Mouse (Mus musculus): ENCODE measurements at regions not wholly inside any gene's neighbourhood (a gene's known extent, or its start where the extent isn't known, plus 50 kb on each side); places are given as distances from the start of the nearest gene placed in this dataset.
"Not testable (repeated sequence)": the region's sequence is repeated elsewhere in the genome, so short reads cannot be mapped to it uniquely, and the experiment has no call there.

DNA sequence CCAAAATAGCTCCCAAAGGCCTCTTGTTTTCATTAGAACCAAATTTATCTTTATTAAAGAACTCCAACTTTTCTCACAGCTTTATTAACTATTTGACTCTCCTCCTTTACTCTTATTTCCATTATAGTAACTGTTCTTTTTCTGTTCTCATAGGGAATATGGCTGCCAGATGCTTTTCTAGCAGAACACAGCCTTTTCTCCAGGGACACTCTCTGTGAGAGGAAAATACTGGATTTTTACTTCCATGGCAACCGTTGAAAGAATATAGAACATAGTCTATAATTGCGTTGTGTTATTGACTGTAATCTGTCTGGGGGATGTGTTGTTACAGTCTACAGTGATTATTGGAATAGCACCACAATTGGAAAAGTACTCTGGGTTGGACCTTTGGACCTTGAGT is 87.1 kb upstream of the Gm5148 start:
- DNase-seq (no peak), ATAC-seq (ENCODE audit: insufficient read depth) (no peak)
- Histone ChIP-seq H3K9me3 (ENCODE audit: low read depth, low read length) (no peaks in the 10 kb centered on the region; the same call in 1 of the 2 replicates), H3K9ac (no peak overlapping the region), H3K27ac (ENCODE audit: low read depth) (no peak overlapping the region), H3K4me2 (no peak overlapping the region), H3K27me3 (ENCODE audit: insufficient read depth, low read length) (no peaks in the 10 kb centered on the region), H3K36me3 (ENCODE audit: insufficient read depth) (no peaks in the 10 kb centered on the region), H3K4me1 (ENCODE audit: insufficient read depth) (no peaks in the 10 kb centered on the region), H3K4me3 (ENCODE audit: low read depth, low read length) (no peak overlapping the region)
- WGBS, result 87% methylated on average over 2 of the region's 2 CpGs
- TF ChIP-seq CTCF (IDR thresholded peaks at IDR 0.05; ENCODE audit: low read depth), result no peak

GRCm38 (mm10) chr3:37810763-37811162 is 86.5 kb upstream of the Gm5148 start:
- ATAC-seq (ENCODE audit: insufficient read depth) (no peak), DNase-seq (no peak)
- Histone ChIP-seq H3K27ac (ENCODE audit: low read depth) (no peak overlapping the region), H3K4me3 (ENCODE audit: low read depth, low read length) (no peak overlapping the region), H3K36me3 (ENCODE audit: insufficient read depth) (no peaks in the 10 kb centered on the region), H3K9me3 (ENCODE audit: low read depth, low read length) (no peaks in the 10 kb centered on the region; the same call in 1 of the 2 replicates), H3K4me1 (ENCODE audit: insufficient read depth) (no peaks in the 10 kb centered on the region), H3K4me2 (no peak overlapping the region), H3K9ac (no peak overlapping the region), H3K27me3 (ENCODE audit: insufficient read depth, low read length) (no peaks in the 10 kb centered on the region)
- TF ChIP-seq CTCF (IDR thresholded peaks at IDR 0.05; ENCODE audit: low read depth), result no peak
- 85% methylated on average over 2 of the region's 2 CpGs for WGBS

- Histone ChIP-seq H3K27ac (ENCODE audit: low read depth) (no peak overlapping the region), H3K4me1 (ENCODE audit: insufficient read depth) (no peaks in the 10 kb centered on the region), H3K9ac (no peak overlapping the region), H3K27me3 (ENCODE audit: insufficient read depth, low read length) (no peaks in the 10 kb centered on the region), H3K9me3 (ENCODE audit: low read depth, low read length) (no peaks in the 10 kb centered on the region; the same call in 1 of the 2 replicates), H3K4me2 (no peak overlapping the region), H3K36me3 (ENCODE audit: insufficient read depth) (no peaks in the 10 kb centered on the region), H3K4me3 (ENCODE audit: low read depth, low read length) (no peak overlapping the region)
- ATAC-seq (ENCODE audit: insufficient read depth), result peak; percentile 28; the same call in 1 of the 2 replicates
- TF ChIP-seq CTCF (IDR thresholded peaks at IDR 0.05; ENCODE audit: low read depth), result no peak
- DNase-seq, result peak; percentile 30
- WGBS, result 36% methylated on average over 6 of the region's 6 CpGs
These were observed 81.5 kb upstream of the Gm5148 start for GRCm38 (mm10) chr3:37805805-37806148.

GRCm38 (mm10) chr3:37804941-37805804 is 80.9 kb upstream of the Gm5148 start:
- no peaks in the 10 kb centered on the region for H3K36me3 ChIP-seq (ENCODE audit: insufficient read depth)
- H3K27ac ChIP-seq (ENCODE audit: low read depth), result no peak overlapping the region
- H3K4me2 ChIP-seq, result no peak overlapping the region
- H3K9ac ChIP-seq, result no peak overlapping the region
- no peaks in the 10 kb centered on the region for H3K27me3 ChIP-seq (ENCODE audit: insufficient read depth, low read length)
- DNase-seq (no peak), ATAC-seq (ENCODE audit: insufficient read depth) (no peak)
- no peaks in the 10 kb centered on the region for H3K4me1 ChIP-seq (ENCODE audit: insufficient read depth)
- TF ChIP-seq CTCF (IDR thresholded peaks at IDR 0.05; ENCODE audit: low read depth), result no peak
- no peaks in the 10 kb centered on the region; the same call in 1 of the 2 replicates for H3K9me3 ChIP-seq (ENCODE audit: low read depth, low read length)
- H3K4me3 ChIP-seq (ENCODE audit: low read depth, low read length), result no peak overlapping the region
- 82% methylated on average over 9 of the region's 9 CpGs for WGBS

DNA sequence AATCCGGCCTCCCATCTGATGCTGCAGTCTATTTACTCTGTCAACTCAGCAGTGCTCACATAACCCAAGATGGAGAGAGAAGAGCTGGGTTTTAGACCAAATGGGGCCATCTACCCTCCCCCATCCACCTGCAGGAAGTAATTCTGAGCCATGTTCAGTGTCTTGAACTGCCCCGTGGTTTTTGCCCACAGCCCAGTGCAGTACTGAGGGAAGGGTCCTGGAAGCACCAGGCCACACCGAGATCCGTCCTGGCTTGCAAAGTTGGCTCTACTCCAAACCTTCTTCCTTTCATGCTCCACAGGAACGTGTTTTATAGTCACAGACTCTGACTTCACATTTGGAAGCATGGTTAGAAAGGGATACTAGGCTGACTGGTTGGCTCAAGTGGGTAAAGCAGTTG is 80.0 kb upstream of the Gm5148 start:
- Histone ChIP-seq H3K27me3 (ENCODE audit: insufficient read depth, low read length) (no peaks in the 10 kb centered on the region), H3K9me3 (ENCODE audit: low read depth, low read length) (no peaks in the 10 kb centered on the region), H3K4me2 (no peak overlapping the region), H3K4me1 (ENCODE audit: insufficient read depth) (no peaks in the 10 kb centered on the region), H3K4me3 (ENCODE audit: low read depth, low read length) (no peak overlapping the region), H3K9ac (no peak overlapping the region), H3K36me3 (ENCODE audit: insufficient read depth) (no peaks in the 10 kb centered on the region), H3K27ac (ENCODE audit: low read depth) (no peak overlapping the region)
- ATAC-seq (ENCODE audit: insufficient read depth) (no peak), DNase-seq (peak; percentile 54)
- TF ChIP-seq CTCF (IDR thresholded peaks at IDR 0.05; ENCODE audit: low read depth), result no peak
- 38% methylated on average over 5 of the region's 5 CpGs for WGBS

GRCm38 (mm10) chr3:37803781-37804180 is 79.5 kb upstream of the Gm5148 start:
- H3K4me2 ChIP-seq; H3K4me1 ChIP-seq (ENCODE audit: insufficient read depth); H3K9ac ChIP-seq; H3K36me3 ChIP-seq (ENCODE audit: insufficient read depth); DNase-seq; ATAC-seq (ENCODE audit: insufficient read depth); H3K9me3 ChIP-seq (ENCODE audit: low read depth, low read length); H3K27ac ChIP-seq (ENCODE audit: low read depth); H3K4me3 ChIP-seq (ENCODE audit: low read depth, low read length); H3K27me3 ChIP-seq (ENCODE audit: insufficient read depth, low read length): not testable (repeated sequence)
- 86% methylated on average over 5 of the region's 5 CpGs for WGBS

DNA sequence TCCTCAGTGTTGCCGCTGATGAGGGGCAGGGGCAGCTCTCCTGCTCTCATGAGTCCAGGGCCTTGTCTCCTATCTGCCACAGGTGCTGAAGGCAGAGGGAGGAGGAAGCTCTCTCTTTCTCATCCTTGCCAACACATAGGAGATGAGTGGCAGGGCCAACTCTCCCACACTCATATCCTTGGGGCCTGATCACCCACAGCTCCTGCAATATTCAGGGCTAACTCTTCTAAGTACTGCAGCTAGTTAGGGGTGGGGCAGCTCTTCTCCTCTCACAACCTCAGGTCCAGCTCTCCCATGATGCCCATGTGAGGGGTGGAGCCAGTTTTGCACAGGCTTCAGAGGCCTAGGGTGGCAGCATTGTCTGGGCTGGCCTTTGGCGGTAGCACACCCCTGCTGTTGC is 77.3 kb upstream of the Gm5148 start:
- no peak overlapping the region for H3K4me2 ChIP-seq
- no peak overlapping the region for H3K4me3 ChIP-seq (ENCODE audit: low read depth, low read length)
- 80% methylated on average over 2 of the region's 2 CpGs for WGBS
- no peaks in the 10 kb centered on the region for H3K27me3 ChIP-seq (ENCODE audit: insufficient read depth, low read length)
- H3K9ac ChIP-seq, result no peak overlapping the region
- no peaks in the 10 kb centered on the region for H3K9me3 ChIP-seq (ENCODE audit: low read depth, low read length)
- no peaks in the 10 kb centered on the region for H3K36me3 ChIP-seq (ENCODE audit: insufficient read depth)
- no peak overlapping the region for H3K27ac ChIP-seq (ENCODE audit: low read depth)
- no peaks in the 10 kb centered on the region for H3K4me1 ChIP-seq (ENCODE audit: insufficient read depth)
- no peak for TF ChIP-seq CTCF (IDR thresholded peaks at IDR 0.05; ENCODE audit: low read depth)
- ATAC-seq (ENCODE audit: insufficient read depth) (no peak), DNase-seq (no peak)
